In genomic region chr10:8130057-8130456, GRCm38 (mm10) we compare ENCODE assay signal across 15 mouse cellular contexts.
DNase-seq lines count a peak whose midpoint lies in the region; ATAC-seq and TF ChIP-seq lines count a peak whose summit lies in the region.
"Had no signal": no experiment of that assay in that cellular context is flagged by ENCODE, and none has a peak within 500 bp of the region (broad histone marks: within the 10 kb centered on the region; RNA-seq: fewer than 3 reads in every experiment).

No protein-coding gene starts in this region.

- peak overlapping the region; percentile 24; the same call in 1 of the 2 replicates for H3K27ac ChIP-seq in heart, embryonic 11.5 days (ENCODE audit: low read depth, low read length)
- H3K27ac ChIP-seq in liver, embryonic 11.5 days (ENCODE audit: low read depth, low read length), result no peak overlapping the region
- no peak overlapping the region for H3K27ac ChIP-seq in liver, embryonic 15.5 days (replicated peaks)
- H3K27ac ChIP-seq: stomach, embryonic 15.5 days had no signal

- no peaks in the 10 kb centered on the region for H3K9me3 ChIP-seq in heart, embryonic 11.5 days (replicated peaks; ENCODE audit: control insufficient read depth, low read length)
- no peaks in the 10 kb centered on the region for H3K9me3 ChIP-seq in liver, embryonic 11.5 days (ENCODE audit: control insufficient read depth, low read length)
- H3K9me3 ChIP-seq in E14TG2a.4 (ENCODE audit: low read length), result peaks cover 4% of the 10 kb centered on the region; the same call in 1 of the 2 replicates
- H3K9me3 ChIP-seq in liver, embryonic 15.5 days (replicated peaks), result no peaks in the 10 kb centered on the region
- H3K9me3 ChIP-seq: stomach, embryonic 15.5 days had no signal

- H3K27me3 ChIP-seq in heart, embryonic 11.5 days (ENCODE audit: control insufficient read depth, insufficient read depth, low read length), result no peaks in the 10 kb centered on the region
- H3K27me3 ChIP-seq in liver, embryonic 11.5 days (replicated peaks; ENCODE audit: control insufficient read depth, insufficient read depth, low read length), result no peaks in the 10 kb centered on the region
- H3K27me3 ChIP-seq in E14TG2a.4 (ENCODE audit: insufficient read depth, low read length), result peaks cover 6% of the 10 kb centered on the region
- no peaks in the 10 kb centered on the region for H3K27me3 ChIP-seq in liver, embryonic 15.5 days
- H3K27me3 ChIP-seq: Patski; stomach, embryonic 15.5 days had no signal

- no peak for DNase-seq in heart, postnatal 10 days
- DNase-seq in liver, embryonic 11.5 days (ENCODE audit: low spot score), result no peak
- no peak for DNase-seq in liver
- no peak for DNase-seq in cerebellum, postnatal 25 days
- no peak for DNase-seq in spleen, adult 12 weeks (ENCODE audit: low spot score)
- DNase-seq: adrenal gland, adult 8-10 months; heart, postnatal 4 days; lung, postnatal 4 days; retina, postnatal 1 day had no signal

- H3K4me2 ChIP-seq in heart, embryonic 11.5 days, result peak overlapping the region; percentile 57
- peak overlapping the region; percentile 39 for H3K4me2 ChIP-seq in liver, embryonic 11.5 days
- H3K4me2 ChIP-seq in liver, embryonic 15.5 days, result peak overlapping the region; percentile 44

- no peaks in the 10 kb centered on the region for H3K36me3 ChIP-seq in heart, embryonic 11.5 days (ENCODE audit: control insufficient read depth, insufficient read depth, low read length)
- no peaks in the 10 kb centered on the region for H3K36me3 ChIP-seq in liver, embryonic 11.5 days (ENCODE audit: control insufficient read depth, insufficient read depth, low read length)
- H3K36me3 ChIP-seq in E14TG2a.4 (ENCODE audit: insufficient read depth, low read length), result no peaks in the 10 kb centered on the region
- no peaks in the 10 kb centered on the region for H3K36me3 ChIP-seq in liver, embryonic 15.5 days (replicated peaks)
- H3K36me3 ChIP-seq: stomach, embryonic 15.5 days had no signal

- WGBS in heart, embryonic 11.5 days (ENCODE audit: insufficient replicate concordance), result 37% methylated on average over 8 of the region's 8 CpGs
- WGBS in liver, embryonic 11.5 days, result 29% methylated on average over 8 of the region's 8 CpGs
- WGBS in liver, embryonic 15.5 days (ENCODE audit: insufficient replicate concordance), result 21% methylated on average over 8 of the region's 8 CpGs

- intact Hi-C loops in heart, postnatal 10 days (cut with DNase I), result no loop called here

- H3K9ac ChIP-seq in heart, embryonic 11.5 days (ENCODE audit: low read depth, low read length), result peak overlapping the region; percentile 47
- no peak overlapping the region for H3K9ac ChIP-seq in liver, embryonic 11.5 days (ENCODE audit: low read depth, low read length)
- H3K9ac ChIP-seq in liver, embryonic 15.5 days, result no peak overlapping the region
- H3K9ac ChIP-seq: stomach, embryonic 15.5 days had no signal

- H3K4me3 ChIP-seq in heart, embryonic 11.5 days (ENCODE audit: low read depth, low read length), result peak overlapping the region; percentile 2; the same call in 1 of the 2 replicates
- H3K4me3 ChIP-seq in liver, embryonic 11.5 days (ENCODE audit: low read depth, low read length), result no peak overlapping the region
- H3K4me3 ChIP-seq in E14TG2a.4 (replicated peaks; ENCODE audit: low read length), result peak overlapping the region; percentile 39; the same call in 1 of the 2 replicates
- H3K4me3 ChIP-seq in liver, embryonic 15.5 days (replicated peaks), result no peak overlapping the region
- H3K4me3 ChIP-seq: myocyte; stomach, embryonic 15.5 days had no signal

- peaks cover 24% of the 10 kb centered on the region for H3K4me1 ChIP-seq in heart, embryonic 11.5 days (ENCODE audit: control insufficient read depth, insufficient read depth, low read length)
- H3K4me1 ChIP-seq in liver, embryonic 11.5 days (replicated peaks; ENCODE audit: control insufficient read depth, insufficient read depth, low read length), result peaks cover 15% of the 10 kb centered on the region
- peaks cover 43% of the 10 kb centered on the region for H3K4me1 ChIP-seq in E14TG2a.4 (replicated peaks; ENCODE audit: low read depth, low read length)
- H3K4me1 ChIP-seq in liver, embryonic 15.5 days (replicated peaks), result peaks cover 23% of the 10 kb centered on the region
- H3K4me1 ChIP-seq: stomach, embryonic 15.5 days had no signal

- no peak for ATAC-seq in heart, embryonic 11.5 days (replicated peaks; ENCODE audit: insufficient number of reproducible peaks, low FRiP score, low TSS enrichment)
- no peak for ATAC-seq in liver, embryonic 11.5 days (replicated peaks; ENCODE audit: low FRiP score)
- ATAC-seq in liver, embryonic 15.5 days (ENCODE audit: insufficient read depth), result no peak
- ATAC-seq: Patski had no signal

- TF ChIP-seq CTCF in E14TG2a.4 (conservative IDR thresholded peaks at IDR 0.05; ENCODE audit: low read length), result no peak

Comparison
In these comparisons a context has a peak if more than half of its experiments do, and no peak if none do; other contexts are left out.
1. H3K4me3 ChIP-seq: peak in heart, embryonic 11.5 days (single experiment) and E14TG2a.4 (single experiment); none in liver, embryonic 11.5 days (single experiment) and liver, embryonic 15.5 days (single experiment).
2. Peak in every context shown above with its lines, with median percentiles within 50 percentile points of each other: H3K4me2 ChIP-seq.